Mouse (Mus musculus) c-Kit-positive CD71-negative TER-119-negative erythroid progenitor cells, embryonic 14.5 days (primary cell): Measurements from ENCODE around the gene Sf3a1.
"Not testable (repeated sequence)": the region's sequence is repeated elsewhere in the genome, so short reads cannot be mapped to it uniquely, and the experiment has no call there.

ENCODE experiments used
- DNase-seq: peaks from one replicate; pipeline ENCODE4 v3.0.0-alpha.2; 2013; ENCODE audit warnings: low read depth

Gene Sf3a1

DNA sequence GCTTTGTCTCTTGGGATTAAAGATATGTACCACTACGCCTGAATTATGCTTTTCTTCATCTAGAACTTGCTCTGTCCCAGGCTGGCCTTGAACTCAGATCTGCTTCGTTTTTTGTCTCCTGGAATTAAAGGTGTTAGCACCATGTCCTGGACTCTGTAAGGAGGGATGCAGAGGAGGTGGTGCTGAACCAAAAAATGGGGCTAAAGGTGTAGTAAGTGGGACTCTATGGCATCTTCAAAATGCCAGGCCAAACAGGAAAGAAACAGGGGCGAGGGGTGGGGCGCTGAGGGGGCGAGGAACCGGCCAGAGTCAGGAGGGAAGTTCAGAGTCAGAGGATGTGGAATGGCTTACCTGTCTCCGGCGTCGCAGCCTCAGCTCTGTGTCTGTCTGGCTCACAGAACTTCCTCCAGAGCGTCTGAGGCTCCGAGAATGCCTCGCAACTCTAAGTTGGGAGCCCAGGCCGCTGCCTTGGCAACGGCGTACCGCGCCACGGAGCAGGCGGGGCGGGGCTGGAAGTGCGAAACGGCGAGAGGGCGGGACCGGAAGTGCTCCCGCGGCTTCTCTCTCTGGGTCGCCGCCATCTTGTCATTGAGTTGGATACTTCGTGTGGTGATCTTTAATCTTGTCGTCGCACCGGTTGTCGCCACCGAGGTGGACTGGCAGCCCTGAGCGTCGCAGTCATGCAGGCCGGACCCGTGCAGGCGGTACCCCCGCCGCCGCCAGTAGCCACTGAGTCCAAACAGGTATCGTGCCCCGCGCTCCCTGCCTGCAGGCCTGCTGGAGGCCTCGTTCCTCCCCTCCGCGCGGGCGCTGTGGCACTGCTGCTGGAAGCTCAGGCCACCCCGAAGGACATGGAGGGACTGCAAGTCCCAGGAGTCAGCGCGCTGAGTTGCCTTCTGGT, at the start of gene Sf3a1, which contains the start of gene Ccdc157:
Sf3a1 (plus strand) TSS at position 543 of the 901 bp plus-strand sequence.
Ccdc157 (minus strand) TSS at position 486 of the 901 bp plus-strand sequence.
- peak; percentile 90 for DNase-seq

DNA sequence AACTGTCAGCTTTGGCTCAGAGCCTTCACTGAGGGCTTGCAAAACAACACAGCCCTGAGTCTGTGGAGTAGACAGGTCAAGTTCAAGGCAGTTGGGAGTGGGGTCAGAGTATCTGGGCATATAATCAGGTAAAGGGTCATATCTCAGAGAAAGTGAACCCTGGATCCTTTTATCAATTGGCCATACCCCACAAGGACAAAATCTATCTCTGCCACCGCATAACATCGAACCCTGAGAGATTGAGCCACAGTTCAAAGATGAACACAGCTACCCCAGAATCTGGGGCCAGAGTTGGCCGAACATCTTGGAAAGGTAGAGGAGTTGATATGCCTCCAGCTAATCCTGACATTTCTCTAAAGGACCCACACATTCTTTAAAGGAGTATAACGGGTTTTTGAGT, 48.1 kb upstream of the Sf3a1 start:
- DNase-seq, result no peak

DNA sequence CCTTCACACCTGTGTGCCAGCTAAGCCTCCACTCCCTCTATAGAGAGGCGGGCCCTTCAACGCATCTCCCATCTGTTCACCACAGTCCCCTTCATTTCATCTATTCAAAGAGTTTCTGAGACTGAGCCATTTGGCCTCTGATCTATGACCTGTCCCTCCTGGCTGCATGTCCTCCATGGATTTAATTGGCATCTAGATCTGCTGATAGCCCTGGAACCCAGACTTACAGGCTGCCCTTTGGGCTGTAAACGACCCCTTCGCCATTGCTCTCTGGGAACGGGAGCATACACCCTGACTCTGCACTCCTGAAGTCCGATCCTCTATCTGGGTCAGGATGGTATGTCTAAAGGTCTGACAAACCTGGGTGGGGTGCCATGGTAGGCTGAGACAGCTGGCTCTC, 47.3 kb upstream of the Sf3a1 start:
- DNase-seq, result no peak

DNA sequence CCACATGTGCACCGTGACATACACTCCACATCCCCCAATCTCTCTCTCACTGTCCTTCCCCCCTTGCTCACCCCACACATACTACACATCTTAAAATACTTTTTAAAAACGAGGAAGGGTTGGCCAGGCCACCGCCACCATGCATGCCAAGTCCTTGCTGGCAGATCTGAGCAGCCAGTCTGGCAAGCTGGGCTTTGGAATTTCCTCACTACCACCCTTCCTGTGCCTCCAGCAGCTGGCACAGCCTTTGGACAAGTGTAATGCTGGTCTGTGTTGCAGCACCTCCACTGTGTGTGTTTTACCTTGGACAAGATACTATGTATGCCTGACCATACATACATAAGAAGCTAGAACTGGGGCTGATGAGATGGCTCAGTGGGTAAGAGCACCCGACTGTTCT, 46.7 kb upstream of the Sf3a1 start:
- no peak for DNase-seq

DNA sequence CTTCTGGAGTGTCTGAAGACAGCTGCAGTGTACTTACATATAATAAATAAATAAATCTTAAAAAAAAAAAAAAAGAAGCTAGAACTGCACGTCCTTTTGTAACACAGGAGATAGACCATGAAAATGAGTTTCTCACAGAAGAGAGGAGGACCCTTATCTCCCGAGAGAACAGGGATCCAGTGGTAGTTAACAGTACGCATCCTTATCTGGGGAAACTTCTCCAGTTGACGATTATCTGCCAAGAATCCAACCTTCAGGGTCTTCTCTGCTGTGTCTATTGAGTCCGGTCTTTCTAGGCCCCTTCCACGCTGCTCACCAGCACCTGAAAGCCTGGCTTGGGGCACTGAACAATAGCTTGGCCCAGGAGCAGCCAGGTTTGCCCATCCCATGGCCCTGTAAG, 46.2 kb upstream of the Sf3a1 start:
- no peak for DNase-seq

DNA sequence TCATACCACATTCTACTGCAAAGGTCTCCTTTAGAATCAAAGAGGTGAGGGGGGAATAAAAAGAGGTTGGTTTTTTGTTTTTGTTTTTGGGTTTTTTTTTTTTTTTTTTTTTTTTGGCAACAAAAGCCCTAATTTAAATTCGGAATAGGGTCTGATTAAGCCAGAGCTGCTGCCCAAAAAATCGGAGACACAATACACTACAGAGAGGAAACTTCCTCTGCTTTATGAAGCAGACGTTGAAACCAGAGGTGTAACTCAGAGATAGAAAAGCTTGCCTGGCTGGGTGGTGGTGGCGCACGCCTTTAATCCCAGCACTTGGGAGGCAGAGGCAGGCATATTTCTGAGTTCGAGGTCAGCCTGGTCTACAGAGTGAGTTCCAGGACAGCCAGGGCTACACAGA, 45.6 kb upstream of the Sf3a1 start:
- DNase-seq, result not testable (repeated sequence)

DNA sequence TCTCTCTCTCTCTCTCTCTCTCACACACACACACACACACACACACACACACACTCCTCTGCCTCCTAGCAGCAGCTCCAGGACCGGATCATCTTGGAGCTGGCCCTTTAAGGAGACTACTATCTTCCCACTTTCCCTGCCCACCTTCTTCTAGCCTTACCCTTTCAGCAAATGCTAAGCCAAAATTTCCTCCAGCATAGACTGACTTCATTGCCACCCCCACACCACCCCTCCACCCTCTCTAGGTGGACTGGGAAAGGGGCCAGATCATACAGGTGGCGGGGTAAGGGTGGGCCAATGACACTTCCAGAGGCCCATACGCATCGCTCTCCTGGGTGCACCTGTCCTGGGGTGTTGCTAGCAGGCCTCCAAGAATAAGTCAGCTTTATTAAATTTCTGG, 44.7 kb upstream of the Sf3a1 start:
- DNase-seq, result no peak

DNA sequence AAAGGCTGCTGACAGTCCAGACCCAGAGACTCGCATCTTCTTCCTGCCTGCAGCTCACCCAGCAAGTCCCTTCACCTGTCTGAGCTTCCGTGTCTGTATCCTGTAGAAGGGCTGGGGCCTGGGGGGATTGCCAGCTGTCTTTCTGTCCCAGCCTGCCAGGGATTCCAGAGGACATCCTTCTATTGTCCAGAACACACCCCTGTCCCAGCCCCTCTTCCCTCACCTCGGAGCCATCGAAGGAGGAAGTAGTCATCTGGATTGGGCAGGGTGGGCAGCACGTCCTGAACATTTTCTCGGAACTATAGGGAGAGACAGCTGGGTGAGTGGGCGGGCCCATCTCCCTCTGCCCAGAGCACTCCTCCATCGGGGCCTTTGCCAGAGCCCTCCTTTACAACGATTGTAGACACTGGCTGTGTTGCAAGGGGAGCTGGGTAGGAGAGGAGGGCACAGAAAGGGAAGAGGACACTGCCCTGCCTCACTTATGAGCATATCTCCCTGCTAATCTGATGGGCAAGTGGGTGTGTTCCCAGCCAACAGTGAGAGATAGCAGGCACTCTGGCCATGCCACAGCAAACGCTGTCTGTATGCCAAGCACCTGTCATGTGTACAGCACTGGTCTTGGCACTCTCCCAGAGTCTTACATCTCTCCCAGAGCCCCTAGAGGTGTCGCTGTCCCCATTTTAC, 43.5 kb upstream of the Sf3a1 start:
- DNase-seq, result no peak

DNA sequence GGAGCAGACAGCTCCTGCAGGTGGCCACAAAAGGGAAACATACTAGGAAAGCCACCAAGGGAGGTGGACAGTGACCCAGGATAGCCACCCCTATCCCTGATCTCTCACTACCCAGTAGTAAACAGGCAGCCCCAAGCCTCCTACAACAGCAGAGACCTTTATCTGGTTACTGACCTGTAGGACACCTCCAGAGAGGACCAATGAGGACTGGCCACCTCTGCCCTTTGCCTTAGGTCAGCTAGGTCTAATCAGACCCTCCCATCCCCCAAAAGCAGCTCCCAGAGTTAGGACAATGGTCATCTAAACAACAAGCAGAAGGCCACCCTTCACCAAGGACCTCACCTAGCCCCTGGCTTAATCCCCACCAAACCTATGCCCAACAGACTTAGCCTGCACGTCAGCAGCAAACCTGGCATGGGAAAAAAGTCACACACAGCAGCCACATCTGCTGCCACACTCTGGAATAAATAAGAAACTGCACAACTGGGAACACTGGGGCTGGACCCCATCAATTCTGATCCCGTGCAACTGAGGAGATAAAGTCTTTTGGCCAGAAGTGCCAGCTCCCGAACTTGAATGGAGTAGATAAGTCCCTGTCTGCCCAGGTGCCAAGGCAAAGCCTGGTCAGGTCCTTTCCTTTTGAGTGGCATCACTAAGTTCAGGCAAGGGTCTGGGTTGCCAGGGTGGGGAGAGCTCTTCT, 42.6 kb upstream of the Sf3a1 start:
- DNase-seq, result no peak

DNA sequence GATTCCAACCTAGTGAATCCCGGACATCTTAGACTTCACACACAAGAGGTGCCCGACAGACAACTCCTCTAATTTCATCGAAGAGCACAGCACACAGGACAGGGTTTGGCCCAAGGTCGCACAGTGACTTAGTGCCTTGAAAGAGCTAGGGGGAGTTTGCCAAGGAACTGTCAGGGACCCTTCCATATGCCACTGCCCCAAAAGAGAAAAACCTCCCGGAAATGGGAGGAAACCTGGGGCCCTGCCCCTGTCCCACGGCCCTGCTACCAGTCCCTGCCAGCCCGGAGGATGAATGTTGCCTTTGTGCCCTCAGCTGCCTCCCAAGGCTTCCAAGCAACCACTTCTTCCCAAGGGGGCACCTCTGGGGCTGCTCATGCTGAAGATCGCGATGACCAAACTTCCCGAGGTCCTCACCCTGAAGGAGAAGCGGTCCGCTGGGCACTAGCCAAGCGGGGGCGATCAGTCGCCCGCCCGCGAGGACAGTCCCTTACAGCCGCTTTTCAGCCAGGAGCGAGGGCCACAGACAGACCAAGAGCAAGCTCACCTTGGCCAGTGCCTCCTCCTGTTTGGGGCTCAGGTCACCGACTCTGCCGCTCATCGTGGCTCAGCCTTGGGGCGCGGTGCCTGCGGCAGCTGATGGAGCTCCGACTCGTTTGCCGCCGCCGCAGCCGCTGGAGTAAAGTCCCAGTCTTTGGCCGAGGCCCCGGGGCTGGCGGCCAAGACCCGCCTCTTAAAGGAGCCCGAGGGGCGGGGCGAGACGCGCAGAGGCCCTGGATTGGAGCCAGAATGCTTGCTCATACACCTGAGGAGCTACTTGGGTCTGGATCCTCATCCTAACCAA, 41.8 kb upstream of the Sf3a1 start:
- no peak for DNase-seq

DNA sequence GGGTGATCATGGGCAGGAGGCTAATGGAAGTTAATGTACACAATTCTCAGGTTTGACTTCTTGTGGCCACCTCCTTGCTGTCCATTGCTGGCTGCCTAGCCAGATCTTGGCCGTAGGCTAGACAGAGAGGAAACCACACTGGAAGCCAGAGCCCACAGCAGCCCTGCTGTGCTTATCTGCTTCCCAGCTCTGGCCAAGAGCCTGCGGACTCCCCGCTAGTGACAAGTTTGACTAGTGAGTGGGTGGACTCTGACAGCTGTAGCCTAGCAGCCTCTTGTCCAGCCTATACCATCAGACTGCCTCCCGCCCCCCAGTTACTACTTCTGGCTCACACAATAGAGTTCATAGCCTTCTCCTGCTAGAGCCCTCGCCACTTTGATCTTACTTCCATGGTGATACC, 40.5 kb upstream of the Sf3a1 start:
- DNase-seq, result no peak

DNA sequence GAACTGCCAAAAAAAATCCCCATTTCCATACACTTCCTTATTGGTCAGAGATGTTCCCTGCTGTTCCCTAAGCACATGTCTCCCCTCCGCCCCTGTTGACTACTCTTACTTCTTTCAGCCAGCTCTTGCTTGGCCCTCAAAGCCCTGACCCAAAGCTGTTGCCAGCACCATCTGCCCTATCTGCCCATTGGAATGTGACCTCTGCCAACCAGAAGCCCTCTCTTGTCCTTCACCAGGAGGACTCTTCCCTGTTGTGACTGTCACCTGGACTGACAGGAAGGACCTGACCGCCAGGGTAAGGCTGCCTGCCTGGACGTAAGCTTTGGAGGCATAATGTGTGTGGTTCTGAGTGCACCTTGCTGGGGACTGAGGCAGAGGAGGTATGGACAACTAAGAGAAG, 38.5 kb upstream of the Sf3a1 start:
- DNase-seq, result no peak

DNA sequence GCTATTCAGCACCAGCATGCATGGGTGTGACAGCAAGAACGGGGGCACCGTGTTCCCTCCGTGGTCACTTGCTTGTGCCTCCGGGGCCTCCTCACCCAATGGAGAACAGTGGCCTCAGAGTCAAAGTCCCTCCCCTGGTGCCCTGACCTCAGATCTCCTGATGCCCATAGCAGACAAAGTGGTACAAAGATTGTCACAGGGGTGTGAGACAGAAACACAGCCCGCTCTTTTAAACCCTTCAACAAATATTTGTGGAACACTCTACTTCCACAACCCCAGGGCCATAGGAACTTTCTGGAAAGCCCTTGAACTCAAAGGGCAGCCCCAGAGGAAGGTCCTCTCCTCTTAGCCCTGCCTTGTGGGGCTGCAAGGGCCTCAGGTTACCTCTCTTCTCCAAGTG, 37.9 kb upstream of the Sf3a1 start:
- no peak for DNase-seq

DNA sequence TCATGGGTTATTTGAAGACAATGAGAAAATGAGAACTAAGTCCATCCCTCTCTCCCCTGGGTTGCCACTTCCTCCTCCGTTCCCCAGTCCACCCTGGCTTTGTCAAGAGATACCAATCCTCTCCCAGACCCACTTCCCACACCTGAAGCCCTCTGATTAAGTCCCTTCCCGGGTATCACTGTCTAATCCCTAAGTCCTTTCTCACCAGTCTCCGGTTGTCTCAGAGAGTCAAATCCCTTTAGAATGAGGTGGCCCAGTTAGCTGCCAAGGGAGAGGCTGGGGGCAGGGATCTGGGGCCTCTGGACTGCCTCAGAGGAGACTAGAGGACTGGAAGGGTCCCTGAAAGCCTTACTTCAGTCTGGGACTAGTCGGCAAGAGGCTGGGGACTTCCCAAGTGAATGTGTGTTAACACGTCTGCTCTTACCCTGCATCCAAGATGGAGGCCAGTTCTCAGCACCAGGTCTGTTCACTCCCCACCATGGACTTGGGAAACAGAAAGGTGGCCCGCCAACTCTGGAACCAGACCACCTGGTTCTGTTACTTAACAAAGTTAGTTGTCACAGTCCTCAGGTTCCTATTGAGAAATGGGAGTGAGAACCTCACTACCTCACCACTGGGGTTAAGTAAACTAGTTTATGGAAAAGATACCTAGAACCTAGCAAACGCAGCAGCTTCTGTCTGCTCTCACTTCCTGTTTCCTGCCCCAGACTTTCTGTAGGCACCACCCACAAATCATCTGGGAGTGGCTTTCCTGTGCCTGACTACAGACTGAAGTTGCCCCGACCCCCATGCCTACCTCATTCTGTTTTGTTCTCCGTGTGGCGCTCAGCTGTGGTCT, 37.2 kb upstream of the Sf3a1 start, which contains the start of gene Sec14l2:
Sec14l2 (minus strand) TSS at position 674 of the 838 bp plus-strand sequence.
- DNase-seq, result no peak

DNA sequence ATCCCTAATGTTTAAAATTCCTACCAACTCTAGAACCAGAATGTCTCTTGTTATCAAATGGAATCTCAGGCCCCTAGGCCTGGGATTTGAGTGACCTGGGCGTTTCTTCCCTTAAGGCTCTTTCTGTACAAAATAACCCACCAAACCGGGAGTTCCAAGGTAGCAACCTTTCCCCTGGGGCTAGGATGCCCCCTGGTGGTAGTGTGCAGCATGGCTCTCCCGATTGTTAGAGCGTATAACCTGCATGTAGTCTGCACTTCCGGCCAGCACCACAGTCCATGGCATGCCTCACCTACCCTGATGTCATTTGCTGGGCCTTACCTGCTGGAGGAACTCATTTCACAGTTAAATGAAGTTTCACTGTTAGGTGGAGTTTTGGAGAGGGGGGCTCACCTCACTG, 36.2 kb upstream of the Sf3a1 start:
- DNase-seq, result no peak

DNA sequence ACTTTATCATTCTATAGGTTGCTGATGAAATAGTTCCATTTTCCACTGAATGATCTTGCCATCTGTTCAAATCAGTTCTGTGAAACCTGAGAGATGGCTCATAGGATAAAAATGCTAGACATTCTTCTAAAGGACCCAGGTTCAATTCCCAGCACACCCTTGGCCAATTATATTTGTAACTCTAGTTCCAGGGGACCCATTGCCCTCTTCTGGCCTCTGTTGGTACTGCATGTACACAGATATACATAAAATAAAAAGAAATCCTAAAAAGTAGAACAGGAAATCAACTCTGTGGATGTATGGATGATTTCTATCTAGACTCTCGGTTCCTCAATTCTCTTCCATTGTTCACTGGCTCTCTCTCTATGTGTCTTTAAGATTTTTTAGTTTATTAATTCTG, 33.1 kb upstream of the Sf3a1 start:
- no peak for DNase-seq

DNA sequence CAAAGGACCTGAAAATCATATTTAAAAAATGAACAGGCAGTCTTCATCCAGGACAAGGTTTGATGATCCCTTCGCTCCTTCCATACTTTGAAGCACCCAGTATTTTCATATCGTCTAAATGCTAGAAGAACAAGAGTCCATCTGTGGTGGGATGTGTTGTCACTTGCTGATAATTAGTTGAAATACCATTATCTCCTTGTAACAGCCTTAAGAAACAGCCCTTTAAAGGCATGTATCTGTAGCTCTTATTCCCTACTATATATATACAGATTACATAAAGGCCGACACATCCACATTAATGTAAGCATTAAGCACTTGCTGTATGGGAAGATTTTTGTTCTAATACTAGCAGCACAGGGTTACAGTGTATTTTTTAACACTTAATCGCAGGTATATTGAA, 31.7 kb upstream of the Sf3a1 start:
- not testable (repeated sequence) for DNase-seq

DNA sequence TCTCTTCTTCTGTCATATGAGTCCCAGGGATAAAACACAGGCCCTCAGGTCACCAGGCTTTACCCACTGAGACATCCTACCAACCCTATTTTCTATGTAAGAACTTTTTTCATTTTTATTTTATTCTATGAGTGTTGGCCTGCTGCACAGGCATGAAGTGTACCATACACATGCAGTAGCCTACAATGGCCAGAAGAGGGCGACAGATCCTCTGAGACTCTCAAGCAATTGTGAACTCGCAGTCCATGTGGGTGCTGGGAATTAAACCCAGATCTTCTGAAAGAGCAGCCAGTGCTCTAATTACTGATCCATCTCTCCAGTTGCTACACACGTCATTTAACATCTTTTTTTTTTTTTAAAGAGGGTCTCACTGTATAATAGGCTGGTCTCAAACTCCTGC, 26.7 kb upstream of the Sf3a1 start:
- no peak for DNase-seq

DNA sequence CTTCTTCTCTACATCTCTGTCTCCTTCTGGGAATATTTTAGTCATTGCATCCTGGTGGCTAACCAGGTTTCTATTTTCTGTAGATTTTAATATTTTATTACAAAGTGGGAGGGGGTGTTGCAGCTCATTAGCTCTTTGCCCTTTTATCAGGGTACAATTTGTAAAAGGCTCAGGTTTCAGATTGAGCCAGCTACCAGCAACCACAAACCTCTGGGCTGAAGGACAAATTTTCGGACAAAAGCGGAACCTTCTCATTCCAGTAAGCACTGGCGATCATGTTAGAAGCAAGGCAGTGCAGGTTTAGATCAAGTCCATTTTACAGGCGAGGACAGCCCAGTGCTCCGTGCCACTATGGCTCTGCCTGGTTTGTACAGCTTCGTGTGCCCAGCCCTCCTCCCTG, 25.8 kb upstream of the Sf3a1 start:
- no peak for DNase-seq

DNA sequence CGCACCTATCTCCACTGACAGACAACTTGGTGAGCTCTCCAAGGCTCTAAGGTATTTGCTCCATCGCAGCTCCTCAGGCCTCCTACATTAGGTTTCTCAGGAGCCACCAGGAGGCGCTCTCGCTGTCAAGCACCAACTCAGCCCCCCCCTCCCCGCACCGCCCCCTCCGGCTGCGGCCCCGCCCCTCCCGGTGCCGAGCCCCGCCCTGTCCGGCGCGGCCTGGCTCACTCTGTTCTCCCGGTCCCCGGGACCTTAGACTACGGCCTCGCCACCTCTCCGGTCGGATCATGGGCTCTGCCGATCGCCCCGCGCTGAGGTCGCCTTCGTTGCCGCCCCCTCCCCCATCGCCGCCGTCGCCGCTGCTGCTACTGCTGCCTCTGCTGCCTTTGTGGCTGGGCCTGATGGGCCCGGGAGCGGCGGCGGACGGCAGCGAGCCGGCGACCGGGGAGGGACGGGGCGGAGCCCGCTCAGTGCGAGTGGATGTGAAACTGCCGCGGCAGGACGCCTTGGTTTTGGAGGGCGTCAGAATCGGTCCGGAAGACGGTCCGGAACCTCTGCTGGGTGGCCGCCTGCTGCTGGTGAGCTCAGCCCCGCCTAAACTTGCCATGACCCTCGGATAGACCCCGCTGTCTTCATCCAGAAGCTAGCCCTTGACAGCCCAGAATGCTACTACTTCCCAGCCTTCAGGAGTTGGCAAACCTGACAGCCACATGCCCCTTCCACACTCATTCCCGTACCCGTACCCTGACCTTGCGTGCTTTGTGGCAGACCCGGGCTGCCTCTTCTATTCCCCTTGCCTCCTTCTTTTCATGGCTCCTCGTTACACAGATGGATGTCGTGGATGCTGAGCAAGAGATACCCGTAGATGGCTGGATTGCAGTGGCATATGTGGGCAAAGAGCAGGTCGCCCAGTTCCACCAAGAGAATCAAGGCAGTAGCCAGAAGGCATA, 24.9 kb upstream of the Sf3a1 start, which contains the start of gene Rnf215:
Rnf215 (plus strand) TSS at position 217 of the 950 bp plus-strand sequence.
- peak; percentile 92 for DNase-seq
